Mouse (Mus musculus) MEL (cell line): ENCODE results near the gene Myl6.
A peak's percentile ranks its signal among the peaks of the same experiment; 100 is the strongest.

ENCODE experiments used
- CTCF ChIP-seq, 3 experiments: IDR thresholded peaks in 2 of 3; conservative IDR thresholded peaks in 1 of 3; 2 replicates each; pipeline ENCODE4 v1.5.1; 2011 to 2012; ENCODE audit warnings: low read length in 3 of 3, low read depth in 2 of 3, mild to moderate bottlenecking in 2 of 3, improper control_type of control experiment in 1 of 3, inconsistent platforms in 1 of 3, mixed read lengths in 1 of 3, moderate library complexity in 1 of 3; ENCODE audit not compliant: control insufficient read depth in 1 of 3, insufficient read depth in 1 of 3, poor library complexity in 1 of 3, severe bottlenecking in 1 of 3
- POLR2A ChIP-seq, 2 experiments: IDR thresholded peaks; 2 replicates each; pipeline ENCODE4 v1.6.1; 2011 to 2012; ENCODE audit warnings: low read length in 2 of 2, mild to moderate bottlenecking in 2 of 2, control low read depth in 1 of 2, improper control_type of control experiment in 1 of 2, low read depth in 1 of 2, moderate library complexity in 1 of 2; ENCODE audit not compliant: control insufficient read depth in 1 of 2, insufficient read depth in 1 of 2, poor library complexity in 1 of 2
- RAD21 ChIP-seq: IDR thresholded peaks from 2 replicates; pipeline ENCODE4 v1.6.1; 2011; ENCODE audit warnings: mild to moderate bottlenecking, low read depth, low read length, improper control_type of control experiment
- TBP ChIP-seq: IDR thresholded peaks from 2 replicates; pipeline ENCODE4 v1.8.0; 2011; ENCODE audit warnings: low read depth, low read length, improper control_type of control experiment
- TCF12 ChIP-seq: IDR thresholded peaks from 2 replicates; pipeline ENCODE4 v1.6.1; 2014; ENCODE audit warnings: low read depth, mild to moderate bottlenecking, inconsistent platforms, low read length, improper control_type of control experiment, moderate library complexity
- ZC3H11A ChIP-seq: IDR thresholded peaks from 2 replicates; pipeline ENCODE4 v1.6.1; 2012; ENCODE audit warnings: low read depth, mild to moderate bottlenecking, inconsistent platforms, low read length, improper control_type of control experiment

DNA sequence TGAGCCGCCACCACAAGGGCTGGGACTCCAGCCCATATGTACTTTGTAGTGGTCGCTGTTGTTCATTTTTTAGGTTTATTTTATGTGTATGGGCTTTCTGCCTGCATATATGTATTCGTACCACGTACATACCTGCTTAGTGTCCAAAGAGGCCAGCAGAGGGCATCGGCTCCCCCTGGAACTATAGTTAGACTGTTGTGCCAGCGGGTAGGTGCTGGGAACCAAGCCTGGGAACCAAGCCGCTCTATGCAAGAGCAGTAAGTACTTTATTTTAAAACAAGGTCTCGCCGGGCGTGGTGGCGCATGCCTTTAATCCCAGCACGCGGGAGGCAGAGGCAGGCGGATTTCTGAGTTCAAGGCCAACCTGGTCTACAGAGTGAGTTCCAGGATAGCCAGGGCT lies 12.0 kb upstream of the Myl6 start:
- TF ChIP-seq TCF12 (no peak), POLR2A (IDR thresholded peaks at IDR 0.05; ENCODE audit: control insufficient read depth in 1 of 2, insufficient read depth in 1 of 2, low read depth in 1 of 2, low read length in 2 of 2, poor library complexity in 1 of 2) (no peak), CTCF (IDR thresholded peaks at IDR 0.05 in 2 of 3, conservative IDR thresholded peaks at IDR 0.05 in 1 of 3; ENCODE audit: control insufficient read depth in 1 of 3, insufficient read depth in 1 of 3, low read depth in 2 of 3, low read length in 3 of 3, poor library complexity in 1 of 3, severe bottlenecking in 1 of 3) (peak; percentile 28 to 46 (median 39); a peak in 5 of 6 replicates), TBP (no peak), ZC3H11A (no peak), RAD21 (peak; percentile 9)
